Mouse (Mus musculus) ES-E14 (cell line): ENCODE data around the gene Ccdc62.

Experiments
- CHD2 ChIP-seq: IDR thresholded peaks from 2 replicates; pipeline ENCODE4 v1.6.1; 2014; ENCODE audit warnings: mild to moderate bottlenecking, low read depth, low read length, inconsistent platforms
- HCFC1 ChIP-seq: IDR thresholded peaks from 2 replicates; pipeline ENCODE4 v1.6.1; 2012; ENCODE audit warnings: low read length, inconsistent platforms, borderline replicate concordance; ENCODE audit not compliant: insufficient read depth
- ZNF384 ChIP-seq: IDR thresholded peaks from 2 replicates; pipeline ENCODE4 v1.6.1; 2012; ENCODE audit warnings: low read depth, low read length, inconsistent platforms

DNA sequence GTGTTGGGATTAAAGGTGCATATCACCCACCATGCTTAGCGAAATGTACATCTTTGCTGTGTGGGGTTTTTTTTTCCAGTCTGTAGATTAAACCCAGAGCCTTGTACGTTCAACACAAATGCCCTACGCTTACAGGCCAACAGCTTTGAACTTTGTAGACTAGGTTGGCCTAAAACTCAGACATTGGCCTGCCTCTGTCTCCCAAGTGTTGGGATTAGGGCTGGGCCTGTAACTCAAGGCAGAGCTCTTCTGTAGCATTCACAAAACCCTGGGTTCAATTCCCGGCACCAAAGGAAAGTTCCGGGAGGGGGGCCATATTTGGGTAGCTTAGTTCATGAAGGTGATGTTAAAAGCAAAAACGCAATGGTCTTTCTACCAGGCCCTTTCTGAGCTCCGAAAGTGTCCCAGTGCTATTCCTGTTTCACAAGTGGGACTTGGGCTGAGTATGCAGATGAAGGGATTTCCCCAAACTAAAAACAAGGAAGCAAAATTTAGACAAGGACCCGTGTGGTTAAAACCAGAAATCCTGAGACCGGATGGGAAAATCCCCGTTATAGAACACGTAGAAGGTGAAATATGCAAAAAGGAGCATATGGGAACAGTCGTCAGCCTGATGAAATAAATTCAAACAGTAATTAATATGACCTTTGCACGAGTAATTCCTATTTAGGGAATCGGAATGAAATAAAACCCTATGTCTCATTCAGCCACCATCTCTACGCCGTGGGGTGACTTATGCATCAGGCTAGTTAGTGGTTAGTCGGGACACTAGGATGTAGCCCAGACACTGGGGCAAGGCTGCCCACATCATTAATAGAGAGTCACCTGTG, 24.1 kb upstream of the Ccdc62 start:
- TF ChIP-seq CHD2 (no peak), ZNF384 (no peak), HCFC1 (no peak)
